Mouse (Mus musculus) heart, embryonic 11.5 days (tissue): Measurements from ENCODE around the gene Hamp. TPM values are rescaled to one million over a fixed set of nuclear protein-coding genes. Genes with fewer than 3 reads are reported as not detected.

Experiments used
- ATAC-seq: fragments of 200-750 bp; cut with Nextera tagmentation; replicated peaks from 2 replicates; pipeline ENCODE4 v1.8.0; 2017; ENCODE audit warnings: moderate library complexity; ENCODE audit not compliant: insufficient number of reproducible peaks, low FRiP score, low TSS enrichment
- H3K27ac ChIP-seq: fragments of 300-500 bp; sonication (generic); 2 replicates; pipeline ENCODE4 v1.5.1; 2014; ENCODE audit warnings: mild to moderate bottlenecking, low read depth, low read length
- H3K27me3 ChIP-seq: fragments of 300-500 bp; sonication (generic); 2 replicates; pipeline ENCODE4 v1.6.1; 2014; ENCODE audit warnings: mild to moderate bottlenecking, low read length, mixed read lengths; ENCODE audit not compliant: control insufficient read depth, insufficient read depth
- H3K36me3 ChIP-seq: fragments of 300-500 bp; sonication (generic); 2 replicates; pipeline ENCODE4 v1.6.1; 2014; ENCODE audit warnings: mild to moderate bottlenecking, low read length, moderate library complexity, mixed read lengths; ENCODE audit not compliant: control insufficient read depth, insufficient read depth
- H3K4me1 ChIP-seq: fragments of 300-500 bp; sonication (generic); 2 replicates; pipeline ENCODE4 v1.6.1; 2014; ENCODE audit warnings: low read length; ENCODE audit not compliant: control insufficient read depth, insufficient read depth
- H3K4me2 ChIP-seq: fragments of 300-500 bp; sonication (generic); 2 replicates; pipeline ENCODE4 v1.6.1; 2014; ENCODE audit warnings: mild to moderate bottlenecking, moderate library complexity
- H3K4me3 ChIP-seq: fragments of 300-500 bp; sonication (generic); 2 replicates; pipeline ENCODE4 v1.5.1; 2014; ENCODE audit warnings: low read depth, low read length
- H3K9ac ChIP-seq: fragments of 300-500 bp; sonication (generic); 2 replicates; pipeline ENCODE4 v1.6.1; 2014; ENCODE audit warnings: mild to moderate bottlenecking, low read depth, low read length, moderate library complexity
- H3K9me3 ChIP-seq: fragments of 300-500 bp; sonication (generic); replicated peaks from 2 replicates; pipeline ENCODE4 v1.6.1; 2016; ENCODE audit warnings: low read length; ENCODE audit not compliant: control insufficient read depth
- WGBS: fragments of 180-500 bp; shearing (Covaris S2); extraction: QIAGEN DNeasy Blood & Tissue Kit; methylation state at CpG from one replicate; pipeline ENCODE4 v1.1.7; 2014; ENCODE audit not compliant: insufficient replicate concordance; 5-methylcytosine and 5-hydroxymethylcytosine counted together
- polyA plus RNA-seq: library from polyadenylated mRNA; unstranded; fragments of >200 nt; fragmentation: Nextera tagmentation; extraction: Ambion mirVana; gene quantifications from 2 replicates; pipeline ENCODE4 v1.2.1, GENCODE M21; 2014

The Hamp gene
- polyA plus RNA-seq, 1 experiment from 2014 or later = not detected

DNA sequence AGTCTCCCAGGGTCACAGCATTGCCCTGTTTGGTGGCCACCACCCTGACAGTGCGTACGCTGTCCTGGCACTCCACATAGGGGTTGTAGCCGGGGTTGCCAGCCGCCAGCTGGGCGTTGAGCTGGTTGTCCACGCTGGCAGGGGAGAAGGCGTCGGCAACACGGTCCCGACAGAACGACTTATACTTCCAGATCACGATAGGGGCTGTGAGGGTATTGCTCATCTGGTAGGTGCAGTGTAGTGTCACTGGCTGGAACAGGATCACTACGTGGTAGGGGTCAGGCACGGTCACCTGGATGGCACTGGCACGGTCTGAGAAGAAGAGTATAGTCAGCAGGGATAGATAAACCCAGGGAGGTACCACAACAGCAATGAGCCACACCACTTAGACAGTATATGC is 28.1 kb upstream of the Hamp start:
- H3K36me3 ChIP-seq = no peaks in the 10 kb centered on the region
- H3K4me3 ChIP-seq = no peak overlapping the region
- peak overlapping the region; percentile 70; the same call in 1 of the 2 replicates for H3K4me2 ChIP-seq
- no peak overlapping the region for H3K27ac ChIP-seq
- ATAC-seq = no peak
- no peak overlapping the region for H3K9ac ChIP-seq
- peaks cover 5% of the 10 kb centered on the region; the same call in 1 of the 2 replicates for H3K4me1 ChIP-seq
- no peaks in the 10 kb centered on the region for H3K9me3 ChIP-seq
- peaks cover 18% of the 10 kb centered on the region for H3K27me3 ChIP-seq
- 87% methylated on average over 15 of the region's 15 CpGs for WGBS

DNA sequence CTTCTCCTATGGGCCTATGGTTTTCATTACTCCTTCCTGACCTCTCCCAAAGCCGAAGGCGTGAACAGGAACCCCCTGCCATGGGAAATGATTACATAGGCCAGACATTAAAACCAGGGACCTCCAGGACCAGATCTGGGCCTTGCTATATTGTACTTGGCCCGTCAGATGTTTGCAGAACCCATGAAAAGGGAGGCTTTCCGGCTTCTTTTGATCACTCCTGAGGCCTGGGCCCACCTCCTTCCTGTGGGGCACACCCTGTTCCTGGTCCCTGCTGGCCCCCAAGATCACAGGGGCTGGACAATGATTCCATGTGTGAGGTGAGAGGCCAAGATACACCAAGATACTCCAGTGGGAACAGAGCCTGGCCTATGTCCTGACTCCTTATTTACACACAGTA is 25.3 kb upstream of the Hamp start:
- Histone ChIP-seq H3K27me3 (peaks cover 18% of the 10 kb centered on the region), H3K4me1 (peaks cover 5% of the 10 kb centered on the region; the same call in 1 of the 2 replicates), H3K4me2 (no peak overlapping the region), H3K27ac (no peak overlapping the region), H3K36me3 (no peaks in the 10 kb centered on the region), H3K4me3 (no peak overlapping the region), H3K9me3 (no peaks in the 10 kb centered on the region), H3K9ac (no peak overlapping the region)
- WGBS = 63% methylated on average over 4 of the region's 4 CpGs
- ATAC-seq = no peak

DNA sequence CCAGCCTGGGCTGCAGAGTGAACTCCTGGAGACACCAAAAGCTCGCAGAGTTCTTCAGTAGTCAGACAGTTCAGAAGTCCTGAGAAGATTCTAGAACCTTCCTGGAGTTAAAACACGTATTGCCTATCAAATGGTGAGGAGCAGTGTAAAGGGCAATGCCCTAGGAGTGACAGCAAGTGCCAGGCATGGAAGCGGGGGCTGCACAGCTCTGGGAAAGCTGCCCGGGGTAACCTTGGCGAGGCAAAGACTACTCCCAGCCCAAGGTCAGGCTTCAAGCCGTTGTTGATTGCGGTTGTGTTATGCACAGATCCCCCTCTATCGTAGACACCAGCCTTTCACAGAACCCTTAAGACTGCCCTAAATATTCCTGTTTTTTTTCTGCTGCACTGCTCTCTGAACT is 24.8 kb upstream of the Hamp start:
- Histone ChIP-seq H3K27me3 (peaks cover 17% of the 10 kb centered on the region), H3K4me2 (no peak overlapping the region), H3K9me3 (no peaks in the 10 kb centered on the region), H3K36me3 (no peaks in the 10 kb centered on the region), H3K9ac (no peak overlapping the region), H3K4me1 (peaks cover 8% of the 10 kb centered on the region; the same call in 1 of the 2 replicates), H3K4me3 (no peak overlapping the region), H3K27ac (no peak overlapping the region)
- ATAC-seq = no peak
- 87% methylated on average over 8 of the region's 8 CpGs for WGBS

DNA sequence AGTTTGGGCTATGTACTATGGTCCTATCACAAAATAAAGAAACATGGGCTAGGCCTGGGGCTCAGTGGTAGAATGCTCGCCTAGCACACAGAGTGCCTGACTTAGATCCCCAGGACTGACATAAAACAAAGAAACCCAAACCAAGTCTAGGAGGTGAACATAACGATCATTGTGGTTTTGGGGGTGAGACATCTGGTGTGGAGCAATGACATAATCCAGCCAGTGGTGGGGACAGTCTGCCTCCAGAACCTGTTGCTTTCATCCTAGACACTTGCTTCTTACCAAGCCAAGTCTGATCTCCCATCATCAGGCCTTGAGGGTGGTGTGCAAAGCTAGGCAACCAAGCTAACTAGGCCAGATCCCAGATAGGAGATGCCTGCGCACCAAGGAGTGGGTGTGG is 22.8 kb upstream of the Hamp start:
- Histone ChIP-seq H3K4me1 (0 out of 2 replicates have a peak, but pooled peaks cover 3% of the 10 kb centered on the region), H3K36me3 (no peaks in the 10 kb centered on the region), H3K4me3 (no peak overlapping the region), H3K9ac (no peak overlapping the region), H3K4me2 (no peak overlapping the region), H3K9me3 (no peaks in the 10 kb centered on the region), H3K27me3 (peaks cover under 1% of the 10 kb centered on the region; the same call in 1 of the 2 replicates), H3K27ac (no peak overlapping the region)
- no peak for ATAC-seq
- WGBS = 86% methylated on average over 3 of the region's 3 CpGs

DNA sequence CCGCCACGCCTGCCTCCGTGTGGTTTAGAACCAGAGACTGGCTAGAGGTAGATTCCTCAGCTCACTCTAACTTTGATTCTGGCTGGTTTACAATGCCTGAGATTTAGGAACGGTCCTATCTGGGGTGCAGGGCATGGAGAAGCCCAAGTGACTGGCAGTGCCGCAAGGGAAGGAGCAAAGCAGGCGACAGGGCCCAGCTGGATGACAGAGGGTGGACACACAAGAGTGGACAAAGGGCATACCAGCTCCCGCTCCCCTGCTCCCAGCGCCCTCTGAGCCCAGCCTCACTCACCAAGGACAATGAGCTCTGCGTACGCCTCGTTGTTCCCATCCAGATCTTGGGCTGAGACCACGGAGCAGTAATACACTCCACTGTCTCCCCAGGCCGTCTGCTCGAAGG is 21.8 kb upstream of the Hamp start:
- H3K4me2 ChIP-seq = no peak overlapping the region
- no peak for ATAC-seq
- H3K27me3 ChIP-seq = no peaks in the 10 kb centered on the region
- H3K4me1 ChIP-seq = 0 out of 2 replicates have a peak, but pooled peaks cover 3% of the 10 kb centered on the region
- H3K36me3 ChIP-seq = no peaks in the 10 kb centered on the region
- 87% methylated on average over 14 of the region's 14 CpGs for WGBS
- no peak overlapping the region for H3K27ac ChIP-seq
- no peak overlapping the region for H3K4me3 ChIP-seq
- no peaks in the 10 kb centered on the region for H3K9me3 ChIP-seq
- H3K9ac ChIP-seq = no peak overlapping the region

DNA sequence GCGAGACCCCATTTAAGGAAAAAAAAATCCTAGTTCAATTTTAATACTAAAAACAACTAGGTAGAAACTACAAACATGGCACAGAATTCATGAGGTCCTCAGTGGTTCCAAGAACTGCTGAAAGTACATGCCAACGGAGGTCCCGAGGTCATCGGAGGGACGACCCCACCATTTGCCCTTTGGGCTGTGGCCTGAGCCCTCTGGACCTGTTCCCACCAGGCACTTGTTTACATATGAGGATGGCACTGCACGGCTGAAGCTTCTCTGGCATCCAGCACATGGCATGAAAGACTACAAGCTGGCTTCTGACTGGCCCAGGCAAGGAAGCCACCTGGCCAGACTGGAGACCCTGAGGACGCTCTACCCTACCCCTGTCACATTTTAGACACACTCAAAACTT is 20.5 kb upstream of the Hamp start:
- no peak overlapping the region for H3K9ac ChIP-seq
- H3K27me3 ChIP-seq = no peaks in the 10 kb centered on the region
- H3K27ac ChIP-seq = no peak overlapping the region
- H3K36me3 ChIP-seq = no peaks in the 10 kb centered on the region
- H3K4me3 ChIP-seq = no peak overlapping the region
- 0 out of 2 replicates have a peak, but pooled peaks cover 3% of the 10 kb centered on the region for H3K4me1 ChIP-seq
- 83% methylated on average over 7 of the region's 7 CpGs for WGBS
- H3K4me2 ChIP-seq = no peak overlapping the region
- no peaks in the 10 kb centered on the region for H3K9me3 ChIP-seq
- ATAC-seq = no peak

DNA sequence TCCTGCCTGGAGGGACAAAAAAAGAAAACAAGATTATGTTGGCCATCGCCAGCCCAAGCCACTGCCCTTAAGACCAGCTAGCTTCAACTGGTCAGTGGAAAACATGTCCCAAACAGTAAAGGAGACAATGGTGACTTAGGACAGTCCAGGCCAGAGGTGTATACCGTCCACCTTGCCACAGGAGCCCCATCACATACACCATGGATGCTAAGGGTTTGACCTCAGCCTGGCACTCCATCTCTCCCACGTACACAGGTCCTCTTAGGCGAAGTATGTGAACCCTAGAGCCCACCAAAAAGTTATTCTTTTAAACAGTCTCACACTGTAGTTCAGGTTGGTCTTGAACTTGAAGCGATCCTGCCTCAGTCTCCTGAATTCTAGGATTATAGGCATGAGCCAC is 19.0 kb upstream of the Hamp start:
- Histone ChIP-seq H3K36me3 (no peaks in the 10 kb centered on the region), H3K9me3 (no peaks in the 10 kb centered on the region), H3K4me3 (no peak overlapping the region), H3K4me1 (peaks cover 8% of the 10 kb centered on the region; the same call in 1 of the 2 replicates), H3K27me3 (no peaks in the 10 kb centered on the region), H3K27ac (no peak overlapping the region), H3K9ac (no peak overlapping the region), H3K4me2 (no peak overlapping the region)
- no peak for ATAC-seq
- 85% methylated on average over 5 of the region's 5 CpGs for WGBS

DNA sequence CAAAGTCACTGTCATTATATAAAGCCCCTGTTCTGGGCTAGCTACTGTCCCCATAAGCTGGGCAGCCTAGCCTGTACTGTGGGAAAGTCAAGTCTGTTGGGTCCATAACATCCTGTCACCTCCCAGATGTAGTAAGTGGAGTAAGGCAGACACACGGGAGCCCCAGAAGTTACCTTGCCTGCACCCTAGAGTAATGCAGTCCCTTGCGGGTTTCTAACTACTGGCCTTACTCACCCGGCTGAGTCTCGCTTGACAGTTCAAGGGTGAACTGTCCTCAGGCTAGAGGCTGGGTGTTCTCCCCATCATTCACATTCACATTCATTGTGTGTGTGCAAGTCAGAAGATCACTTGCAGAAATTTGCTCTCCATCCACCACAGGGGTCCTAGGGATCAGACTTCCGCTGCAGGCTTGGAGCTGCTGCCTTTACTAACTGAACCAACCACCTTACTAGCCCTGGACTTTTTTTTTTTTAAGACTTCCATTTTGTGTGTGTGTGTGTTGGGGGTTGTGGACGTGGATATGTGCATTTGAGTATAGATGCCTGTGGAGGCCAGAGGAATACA is 16.0 kb upstream of the Hamp start:
- Histone ChIP-seq H3K4me2 (no peak overlapping the region), H3K4me1 (peaks cover 13% of the 10 kb centered on the region), H3K4me3 (no peak overlapping the region), H3K9ac (no peak overlapping the region), H3K36me3 (peaks cover 4% of the 10 kb centered on the region; the same call in 1 of the 2 replicates), H3K27me3 (no peaks in the 10 kb centered on the region), H3K9me3 (no peaks in the 10 kb centered on the region), H3K27ac (no peak overlapping the region)
- ATAC-seq = no peak
- 84% methylated on average over 6 of the region's 6 CpGs for WGBS

DNA sequence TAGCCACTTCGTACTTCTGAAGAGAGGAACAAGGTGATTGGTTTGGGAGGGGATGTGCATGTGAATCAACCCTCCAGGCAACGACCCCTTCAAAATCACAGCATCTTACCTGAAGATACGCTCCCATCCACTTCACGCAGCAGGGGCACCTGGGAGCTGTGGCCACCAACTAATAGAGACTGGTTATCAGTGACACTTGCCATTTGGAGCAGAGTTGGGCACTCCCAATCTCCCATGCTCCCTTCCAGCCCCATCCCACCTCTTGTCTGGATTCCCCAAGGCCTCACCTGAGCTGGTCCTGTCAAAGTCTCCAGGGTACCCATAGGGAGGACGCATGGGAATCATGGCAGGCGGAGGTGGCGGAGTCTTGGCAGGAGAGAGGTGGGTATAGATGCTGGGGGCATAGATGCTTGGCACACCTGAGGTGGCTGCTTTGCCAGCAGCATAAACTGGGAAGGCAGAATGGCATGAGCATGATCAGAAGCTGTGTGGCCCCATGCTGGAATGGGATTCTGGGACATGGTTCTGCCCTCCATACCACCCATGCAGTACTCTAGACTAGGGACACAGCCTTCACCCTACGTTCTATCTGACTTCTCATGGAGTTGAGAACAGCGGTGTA is 15.1 kb upstream of the Hamp start:
- Histone ChIP-seq H3K27ac (no peak overlapping the region), H3K9me3 (no peaks in the 10 kb centered on the region), H3K36me3 (peaks cover 12% of the 10 kb centered on the region), H3K27me3 (no peaks in the 10 kb centered on the region), H3K4me1 (peaks cover 12% of the 10 kb centered on the region), H3K9ac (no peak overlapping the region), H3K4me2 (no peak overlapping the region), H3K4me3 (no peak overlapping the region)
- no peak for ATAC-seq
- 90% methylated on average over 9 of the region's 9 CpGs for WGBS
